Mouse (Mus musculus) ovary, postnatal 36 days (tissue): ENCODE data around the gene Elp4.

ENCODE experiments used
- DNase-seq: peaks from one replicate; pipeline ENCODE4 v3.0.0; 2022; ENCODE audit warnings: low spot score, mixed read lengths

The Elp4 gene

DNA sequence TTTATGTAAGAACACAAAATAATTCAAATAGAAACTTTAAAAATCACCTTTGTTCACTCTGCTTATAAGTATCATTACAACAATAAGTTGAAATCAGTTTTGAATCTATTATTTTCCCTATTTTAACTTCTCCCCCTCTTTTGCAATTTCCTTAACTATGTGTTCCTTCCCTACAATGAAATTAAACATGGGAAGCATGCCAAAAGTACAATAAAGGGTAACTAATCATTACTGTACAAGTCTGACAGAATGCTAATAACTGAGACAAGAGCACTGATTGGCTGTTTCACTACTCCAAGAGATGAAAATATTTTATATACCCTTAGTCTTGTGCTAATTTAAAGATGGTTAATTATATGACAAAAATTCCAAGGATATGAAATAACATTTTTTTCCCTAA lies 99.2 kb downstream of the Elp4 start:
- no peak for DNase-seq

DNA sequence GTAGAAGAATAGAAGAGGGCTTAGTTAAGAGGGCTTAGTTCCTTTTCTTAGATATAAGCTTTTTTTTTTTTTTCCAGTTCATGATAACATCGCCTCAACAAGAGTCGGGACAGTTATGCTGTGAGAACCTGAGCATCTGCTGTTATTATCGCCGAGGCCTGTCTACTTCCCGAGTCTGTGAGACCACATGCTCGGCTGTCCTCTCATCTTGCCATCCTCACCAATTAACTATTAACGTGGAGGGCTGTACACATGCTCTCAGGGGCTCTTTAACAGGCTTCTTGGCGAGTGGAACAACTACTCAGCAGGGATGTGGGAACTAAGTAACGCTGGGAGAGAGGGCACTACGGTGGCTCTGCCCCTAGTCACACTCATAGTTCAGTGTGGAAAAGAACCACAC lies 99.9 kb downstream of the Elp4 start:
- no peak for DNase-seq

DNA sequence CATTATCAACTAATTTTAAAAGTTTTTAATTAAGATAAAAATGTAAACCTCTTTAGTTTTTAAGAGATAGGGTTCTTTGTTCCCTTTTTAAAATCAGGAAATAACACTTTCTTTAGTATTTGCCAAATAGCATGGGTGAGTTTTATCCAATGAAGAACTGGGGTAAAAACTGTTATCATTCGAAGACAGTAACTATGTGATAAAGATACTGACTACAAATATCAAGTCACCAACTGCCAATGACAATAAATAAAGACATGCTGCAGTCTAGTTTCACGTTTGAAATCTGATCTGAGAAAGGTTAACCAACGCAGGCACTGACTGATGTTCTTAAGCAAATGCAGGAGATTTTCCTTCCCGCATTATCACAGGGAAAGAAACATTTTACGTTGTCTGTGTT lies 100.9 kb downstream of the Elp4 start:
- no peak for DNase-seq

DNA sequence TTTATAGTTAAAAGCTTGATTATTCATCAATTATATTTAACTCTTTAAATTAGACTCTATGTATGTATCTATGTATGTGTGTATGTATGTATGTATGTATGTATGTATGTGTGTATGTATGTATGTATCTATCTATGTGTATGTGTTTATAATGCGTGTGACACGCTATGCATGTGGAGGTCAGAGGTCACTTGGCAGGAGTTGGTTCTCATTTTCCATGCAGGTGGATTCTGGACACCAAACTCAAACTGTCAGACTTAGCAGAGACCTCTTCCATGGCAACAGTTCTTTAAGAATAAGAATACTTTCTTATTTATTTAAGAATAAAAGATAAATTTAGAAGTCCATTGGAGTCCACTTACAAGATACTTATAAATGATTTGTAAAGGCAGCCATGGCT lies 101.5 kb downstream of the Elp4 start:
- DNase-seq = no peak

DNA sequence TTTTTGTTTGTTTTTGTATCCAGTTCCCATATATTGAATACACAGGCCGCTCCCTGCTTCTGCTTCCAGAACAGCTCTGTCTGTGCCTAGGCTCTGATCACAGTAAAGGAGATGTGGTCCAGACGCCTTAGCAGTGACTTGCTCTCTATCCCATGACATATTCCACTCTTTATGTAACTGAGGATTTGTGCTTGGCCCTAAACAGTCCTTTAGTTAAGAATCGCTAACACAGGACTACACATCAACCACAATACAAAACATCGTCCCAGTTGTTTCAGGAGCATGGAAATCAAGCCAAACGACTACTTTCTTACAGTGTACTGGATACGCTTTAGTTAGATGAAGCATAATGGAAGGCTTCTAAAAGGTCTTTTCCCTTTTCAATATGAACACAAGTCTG lies 102.8 kb downstream of the Elp4 start:
- DNase-seq = no peak

DNA sequence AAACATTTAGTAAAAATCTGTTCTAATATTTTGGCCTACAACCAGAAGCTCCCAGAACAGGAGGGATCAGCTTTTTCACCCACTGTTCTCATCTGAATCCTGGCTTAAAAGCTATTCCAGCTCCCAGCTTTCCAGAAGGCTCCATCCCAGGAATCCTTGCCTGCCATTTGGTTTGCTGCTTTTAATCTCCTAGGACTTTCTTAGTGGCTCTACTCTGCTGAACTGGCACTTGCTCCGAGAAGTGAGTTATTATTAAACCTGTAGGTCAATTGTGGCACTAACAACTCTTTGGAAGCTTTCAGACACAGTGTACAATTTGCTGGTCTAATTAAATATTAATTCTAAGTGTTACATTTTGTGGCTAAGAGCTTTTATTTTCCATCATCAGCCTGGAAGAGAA lies 103.7 kb downstream of the Elp4 start:
- DNase-seq = no peak

DNA sequence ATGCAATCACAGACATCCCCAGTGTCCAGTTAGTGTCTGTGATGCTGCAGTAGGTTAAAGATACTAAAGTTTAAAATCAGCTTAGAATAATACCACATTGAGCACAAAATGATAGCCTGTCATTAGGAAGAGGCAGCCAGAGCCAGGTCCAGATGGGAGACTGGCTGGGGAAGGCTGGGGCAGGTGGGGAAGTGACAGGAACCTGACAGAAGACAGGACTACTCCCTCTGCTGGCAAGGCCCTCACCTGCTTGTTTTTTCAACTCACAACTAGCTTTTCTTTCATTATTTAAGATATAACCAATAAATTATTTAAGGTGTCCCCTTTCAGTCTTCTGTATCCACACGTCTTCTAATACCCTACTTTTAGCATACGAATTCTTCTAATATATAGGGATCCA lies 104.5 kb downstream of the Elp4 start:
- no peak for DNase-seq

DNA sequence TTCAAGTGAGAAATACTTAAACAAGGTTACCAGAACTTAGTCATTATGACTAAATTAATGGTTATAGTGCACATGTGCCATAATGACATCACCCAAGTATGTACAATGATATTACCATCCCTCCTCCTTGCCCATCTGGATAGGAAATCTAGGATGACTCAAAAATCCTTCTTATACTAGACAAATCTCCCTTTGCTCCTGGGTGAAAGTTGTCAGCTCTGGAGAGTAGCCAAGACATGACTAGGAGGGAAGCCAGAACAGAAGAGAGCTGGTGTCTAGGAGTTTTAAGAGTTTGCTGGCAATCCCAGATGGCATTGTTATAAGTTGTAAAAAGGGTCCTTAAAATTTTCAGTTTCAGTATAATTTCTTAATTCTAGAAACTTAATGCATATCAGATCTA lies 106.5 kb downstream of the Elp4 start:
- DNase-seq = no peak

DNA sequence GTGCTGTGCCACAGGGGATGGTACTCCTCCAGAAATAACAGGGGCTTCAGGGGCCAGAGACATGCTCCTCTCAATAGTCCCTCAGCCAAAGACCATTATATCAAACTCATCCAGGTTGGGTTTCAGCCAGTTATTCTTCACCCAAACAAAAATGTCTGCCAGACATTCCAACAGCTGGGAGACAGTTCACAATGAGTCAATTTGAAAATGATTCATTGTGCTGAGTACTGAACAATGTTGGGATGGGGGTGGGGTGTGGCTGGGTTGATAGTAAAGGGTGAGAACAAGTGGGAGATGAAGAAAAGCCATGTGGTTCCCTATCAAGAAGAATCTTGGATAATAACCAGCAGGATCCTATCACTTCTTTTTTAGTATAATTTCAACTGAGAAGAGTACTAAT lies 108.3 kb downstream of the Elp4 start:
- no peak for DNase-seq

DNA sequence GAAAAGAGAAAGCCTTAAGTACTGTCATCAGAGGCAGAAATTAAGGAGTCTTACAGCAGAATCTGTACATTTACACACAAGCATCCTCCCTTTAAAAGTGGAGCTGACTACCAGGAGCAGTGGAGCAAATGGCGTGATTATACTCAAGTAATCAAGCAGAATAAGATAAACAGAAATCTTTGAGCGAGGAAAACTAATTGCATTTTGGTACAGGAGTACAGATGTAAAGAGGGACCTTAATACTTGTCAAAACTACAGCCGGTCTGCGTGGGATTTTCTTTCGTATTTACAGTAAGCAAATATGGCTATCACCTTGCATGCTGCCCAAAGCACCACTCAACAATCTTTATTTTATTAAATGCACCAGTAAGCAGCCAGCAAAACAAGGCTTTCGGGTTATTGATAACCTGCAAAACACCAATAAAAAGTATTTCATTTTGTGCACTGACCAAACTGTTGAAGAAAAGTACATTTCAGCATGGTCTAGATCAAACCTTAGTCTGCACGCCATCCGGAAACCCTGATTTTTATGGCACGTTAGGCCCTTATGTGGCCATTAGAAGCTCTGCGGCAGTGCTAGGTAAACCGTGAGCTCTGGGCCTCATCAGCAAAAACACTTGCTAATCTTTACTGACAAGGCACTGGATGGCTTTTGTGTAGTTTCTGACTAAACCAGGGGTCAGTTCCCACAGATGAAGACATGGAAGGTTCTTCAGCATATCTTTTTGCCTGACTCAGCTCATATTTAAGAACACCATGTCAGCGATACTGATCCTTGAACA lies 111.8 kb downstream of the Elp4 start:
- DNase-seq = no peak

DNA sequence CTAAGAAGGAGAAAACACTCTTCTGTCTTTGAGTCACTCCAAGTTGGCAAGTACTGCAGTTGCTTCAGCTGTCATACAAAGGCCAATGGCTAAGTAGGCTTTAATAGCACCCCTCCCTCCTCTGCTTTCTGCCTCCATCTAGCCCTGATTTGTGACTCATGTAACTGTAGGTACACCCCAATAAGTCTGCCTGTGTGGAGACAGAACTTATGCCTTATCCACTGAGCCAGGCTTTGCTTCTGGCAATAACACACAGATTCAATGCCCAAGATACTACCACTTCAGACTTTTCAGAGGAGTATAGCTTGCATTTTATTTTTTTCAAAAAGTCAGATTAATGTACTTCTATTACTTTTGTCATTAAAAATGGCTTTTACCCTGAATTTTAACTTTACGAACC lies 114.4 kb downstream of the Elp4 start:
- DNase-seq = no peak

DNA sequence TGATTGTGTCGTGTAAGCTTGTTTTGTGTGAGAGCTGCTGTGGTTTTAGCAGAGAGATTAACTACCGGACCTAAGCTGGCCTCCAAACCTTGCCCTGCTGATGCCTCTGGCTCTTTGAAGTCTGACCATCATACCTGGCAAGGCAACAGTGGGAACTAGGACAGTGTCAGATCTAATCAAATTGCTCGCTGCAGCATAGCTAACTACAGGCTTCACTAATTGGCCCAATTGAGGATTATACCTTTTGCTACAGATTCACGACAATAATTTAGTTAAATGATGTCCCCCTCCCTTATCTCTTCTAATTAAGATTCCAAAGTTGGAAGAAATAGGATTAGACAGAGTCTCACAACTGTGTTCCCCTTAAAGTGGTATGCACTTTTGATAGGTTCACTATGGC lies 116.6 kb downstream of the Elp4 start:
- DNase-seq = no peak

DNA sequence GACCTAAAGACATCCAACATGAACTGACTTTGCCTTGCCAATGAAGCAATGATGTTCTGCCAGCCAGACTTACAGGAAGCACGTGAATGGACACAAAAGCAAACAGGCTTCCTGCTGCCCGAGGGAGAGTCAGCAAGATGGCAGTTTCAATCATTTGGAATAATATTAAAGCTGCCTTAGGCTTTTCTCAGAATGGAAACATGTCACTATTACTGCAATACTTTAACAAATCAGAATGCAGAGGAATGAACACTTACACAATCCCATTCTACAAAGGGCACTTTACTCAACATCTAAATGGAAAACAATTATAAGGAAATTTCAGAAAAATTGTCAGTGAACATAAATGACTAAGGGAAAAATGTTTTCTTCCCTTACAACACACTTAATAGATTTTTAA lies 117.4 kb downstream of the Elp4 start:
- no peak for DNase-seq

DNA sequence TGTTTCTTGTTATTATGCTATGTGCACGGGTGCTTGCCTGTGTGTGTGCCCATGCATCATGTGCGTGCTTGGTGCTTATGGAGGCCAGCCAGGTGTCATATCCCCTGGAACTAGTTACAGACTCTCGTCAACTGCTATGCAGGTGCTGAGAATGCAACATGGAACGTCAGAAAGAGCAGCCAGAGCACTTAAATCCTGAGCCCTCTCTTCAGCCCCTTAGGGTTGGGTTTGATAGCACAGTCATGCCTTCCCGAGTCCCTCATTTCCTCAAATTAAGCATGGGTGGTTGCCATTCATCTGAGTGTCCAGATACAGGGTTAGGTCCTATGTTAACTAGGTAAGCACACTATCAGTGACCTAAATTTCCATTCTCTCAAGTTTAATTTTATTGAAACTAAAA lies 121.5 kb downstream of the Elp4 start:
- DNase-seq = no peak

DNA sequence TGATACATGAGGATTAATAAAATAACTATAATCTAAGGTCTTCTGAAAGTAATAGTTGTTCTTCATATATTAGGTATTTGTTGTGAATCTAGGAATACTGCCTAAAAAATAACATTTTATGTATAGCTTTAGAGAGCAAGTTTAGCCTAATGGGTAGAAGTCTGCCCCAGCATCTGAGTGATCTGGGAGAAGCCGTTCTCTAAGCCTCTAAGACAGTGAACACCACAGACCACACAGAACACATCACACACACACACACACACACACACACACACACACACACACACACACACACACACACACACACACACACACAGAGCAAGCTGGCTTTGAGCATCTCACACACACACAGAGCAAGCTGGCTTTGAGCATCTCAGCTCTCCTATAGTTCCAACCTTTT lies 123.6 kb downstream of the Elp4 start:
- no peak for DNase-seq

DNA sequence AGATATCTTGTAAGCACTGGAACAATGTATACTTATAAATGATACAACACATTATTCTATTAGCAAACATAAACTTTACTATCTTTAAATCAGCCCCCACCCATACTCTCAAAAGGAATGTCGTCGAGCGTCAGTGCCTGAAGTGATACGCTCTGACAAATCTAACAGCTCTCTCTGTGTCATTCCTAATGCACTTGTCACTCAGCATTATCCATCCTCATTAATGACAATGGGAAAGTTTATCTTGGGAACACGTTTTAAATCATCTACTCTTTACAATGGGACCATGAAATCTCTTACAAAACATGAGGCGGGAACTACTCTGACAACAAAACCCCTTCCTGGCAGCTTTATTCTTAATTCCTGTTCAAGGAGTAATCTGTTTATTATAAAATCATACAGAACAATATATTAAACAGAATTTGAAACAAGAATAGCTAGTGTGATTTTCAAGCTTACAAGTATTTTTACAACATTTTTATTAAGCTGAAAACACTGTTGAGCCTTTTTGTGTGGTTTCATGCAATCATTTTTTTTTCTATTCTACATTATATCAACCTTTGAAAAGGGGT lies 125.0 kb downstream of the Elp4 start:
- DNase-seq = no peak

DNA sequence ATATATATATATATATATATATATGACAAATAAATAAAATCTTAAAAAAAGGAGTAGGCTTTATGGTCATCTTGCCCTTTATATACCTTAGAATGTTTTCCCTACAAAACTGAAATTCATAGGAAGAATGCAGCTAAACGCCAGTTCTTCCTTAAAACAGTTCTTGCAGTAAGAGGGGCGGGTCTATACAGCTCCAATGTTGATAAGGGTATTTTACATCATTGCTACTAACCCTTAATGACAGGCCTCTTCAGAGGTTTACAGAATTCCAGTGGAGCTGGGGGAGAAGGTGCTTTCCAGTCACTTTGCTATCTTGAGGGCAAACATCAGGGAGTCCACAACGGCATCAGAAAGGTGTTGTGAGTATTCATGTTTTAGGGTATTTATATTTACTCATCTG lies 133.1 kb downstream of the Elp4 start:
- no peak for DNase-seq

DNA sequence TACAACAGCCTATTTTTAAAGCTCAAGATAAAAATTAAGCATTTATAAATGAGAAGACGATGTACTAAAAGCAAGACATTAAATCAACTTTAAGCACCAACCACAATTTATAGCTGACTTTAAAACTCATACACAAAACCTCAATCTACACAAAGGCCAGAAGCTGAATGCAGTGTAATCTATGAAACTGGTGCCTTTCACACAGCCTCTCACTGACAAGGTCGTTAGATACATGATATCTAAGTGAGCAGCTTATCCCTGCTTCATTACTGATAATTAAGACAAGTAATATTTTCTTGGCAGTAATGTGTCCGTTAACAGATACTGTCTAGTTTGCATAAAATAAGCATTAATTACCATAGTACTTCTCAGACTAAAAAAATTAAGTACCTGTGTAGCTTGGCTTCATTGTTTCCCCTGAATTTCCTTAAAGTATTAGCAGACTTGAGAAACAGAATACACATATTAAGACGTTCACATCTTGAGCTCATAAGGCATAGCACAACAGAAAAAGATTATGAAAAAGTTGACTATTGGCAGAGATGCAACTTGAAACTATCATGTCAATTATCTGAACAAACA lies 134.5 kb downstream of the Elp4 start:
- DNase-seq = no peak

DNA sequence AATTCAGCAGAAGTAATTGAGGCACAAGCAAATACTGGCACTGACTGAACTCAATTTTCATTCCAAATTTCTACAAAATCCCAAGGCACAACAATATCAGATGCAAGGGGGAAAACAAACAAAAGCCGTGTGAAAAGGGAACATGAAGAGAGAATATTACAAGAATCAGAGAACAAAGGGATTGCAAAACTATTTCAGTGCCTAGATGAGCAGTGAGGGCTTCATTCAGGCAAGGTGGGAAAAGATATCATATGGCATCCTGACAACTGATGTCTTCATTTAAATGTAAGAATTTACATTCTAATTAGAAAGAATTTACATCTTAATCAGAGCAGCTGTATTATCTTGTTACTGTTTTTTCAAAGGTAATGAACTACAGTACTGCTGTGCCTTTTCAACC lies 150.9 kb downstream of the Elp4 start:
- no peak for DNase-seq

DNA sequence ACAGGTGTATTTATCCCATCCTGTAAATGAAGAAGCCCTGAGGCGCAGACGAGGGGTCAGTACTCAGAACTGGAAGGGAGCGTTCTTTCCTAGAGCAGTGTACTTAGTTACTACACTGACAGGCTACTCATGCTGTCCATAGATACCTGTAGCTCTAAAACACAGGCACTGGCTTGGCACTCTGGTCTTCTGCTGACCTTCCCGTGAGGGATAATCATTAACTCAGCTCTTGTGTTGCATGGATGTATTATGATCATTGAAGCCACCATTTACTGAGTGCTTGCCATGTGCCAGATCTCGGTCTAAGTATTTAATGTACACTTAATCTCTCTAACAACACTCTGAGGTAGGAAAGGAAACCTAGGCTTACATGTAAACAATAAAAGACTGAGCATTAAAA lies 155.3 kb downstream of the Elp4 start:
- DNase-seq = no peak

DNA sequence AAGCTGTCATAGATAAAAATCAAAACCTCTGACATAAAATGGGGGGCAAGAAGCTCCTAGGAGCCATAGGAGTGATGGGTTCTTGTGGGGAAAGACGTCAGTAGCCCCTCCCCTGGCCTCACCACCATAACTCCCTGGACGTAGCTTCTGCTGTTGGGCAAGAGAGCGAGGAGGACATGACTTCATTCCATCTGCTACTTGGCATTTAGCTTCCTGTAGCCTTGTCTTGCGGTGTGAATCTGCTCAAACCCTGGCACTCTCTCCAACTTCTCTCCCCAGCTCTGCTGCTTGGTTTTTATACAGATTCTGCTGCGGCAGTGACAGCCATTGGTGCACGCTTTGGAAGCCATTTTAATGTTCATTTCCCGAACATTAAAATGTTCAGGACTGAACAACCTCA lies 157.5 kb downstream of the Elp4 start:
- no peak for DNase-seq

DNA sequence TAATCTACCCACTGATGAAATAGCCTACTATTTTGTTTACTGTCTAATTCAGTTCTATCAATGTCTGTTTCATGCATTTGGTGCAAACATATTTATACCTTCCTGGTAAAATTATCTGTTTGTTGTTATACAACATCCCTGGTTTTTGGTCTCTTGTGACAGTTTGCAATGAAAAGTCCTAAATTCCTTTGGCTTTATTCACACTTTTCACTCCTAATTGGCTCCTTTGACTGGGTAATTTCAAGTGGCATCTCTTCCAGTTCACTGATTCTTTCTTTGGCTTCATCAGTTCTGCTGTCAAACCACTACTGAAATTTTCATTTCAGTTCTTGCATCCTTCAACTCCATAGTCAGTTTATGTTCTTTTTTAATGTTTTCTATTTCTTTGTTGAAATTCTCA lies 168.2 kb downstream of the Elp4 start:
- no peak for DNase-seq

DNA sequence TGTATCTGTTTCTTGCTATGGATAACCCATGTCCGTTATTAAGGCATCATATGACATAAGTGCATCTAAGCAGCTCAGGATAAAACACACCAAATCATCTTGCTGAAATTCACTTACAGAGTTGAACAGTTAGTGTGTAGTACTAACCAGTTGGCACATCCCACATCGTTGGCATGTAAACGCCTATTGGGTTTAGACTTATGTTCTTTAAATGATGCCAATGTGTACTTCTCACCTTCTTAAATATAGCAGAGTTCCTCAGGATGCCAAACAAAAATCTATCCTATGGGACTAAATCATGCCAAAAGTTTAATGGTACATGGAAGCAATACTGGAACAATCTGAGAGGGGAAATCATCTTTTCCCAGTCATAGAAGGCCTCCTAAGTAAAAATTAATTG lies 173.7 kb downstream of the Elp4 start:
- no peak for DNase-seq

DNA sequence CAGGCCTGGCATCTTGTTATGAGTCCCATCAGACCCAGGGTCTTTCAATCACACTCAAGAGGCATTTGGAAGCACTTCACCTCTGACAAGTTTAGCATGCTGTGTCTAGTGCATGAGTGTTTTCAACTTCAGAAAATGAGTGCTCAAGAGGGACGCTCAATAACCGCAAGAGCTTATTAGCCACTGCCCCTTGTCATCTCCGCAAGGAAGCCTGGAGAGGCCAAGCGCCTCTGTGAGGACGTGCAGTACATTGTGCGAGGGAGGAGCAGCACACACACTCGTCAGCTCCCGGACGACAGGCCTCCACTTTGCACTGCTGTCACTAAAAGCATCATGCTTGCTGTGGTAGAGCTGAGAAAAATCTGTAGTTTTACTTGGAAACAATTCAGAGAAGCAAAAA lies 177.7 kb downstream of the Elp4 start:
- DNase-seq = no peak
